9 mouse cellular contexts compared by ENCODE assay signal in genomic region chr10:119294454-119295149, GRCm38 (mm10). TPM values are rescaled to one million over a fixed set of nuclear protein-coding genes. Genes with fewer than 3 reads are reported as not detected.
DNase-seq lines count a peak whose midpoint lies in the region; ATAC-seq lines count a peak whose summit lies in the region.
"Had no signal": no experiment of that assay in that cellular context is flagged by ENCODE, and none has a peak within 500 bp of the region (broad histone marks: within the 10 kb centered on the region; RNA-seq: fewer than 3 reads in every experiment).

No protein-coding gene starts in this region.

- H3K9me3 ChIP-seq in midbrain, embryonic 12.5 days, result no peaks in the 10 kb centered on the region
- no peaks in the 10 kb centered on the region for H3K9me3 ChIP-seq in midbrain, embryonic 13.5 days
- H3K9me3 ChIP-seq: limb, embryonic 12.5 days had no signal

- no peak for ATAC-seq in cerebellum, adult (ENCODE audit: insufficient number of reproducible peaks, low FRiP score, low TSS enrichment)
- ATAC-seq in midbrain, embryonic 12.5 days (ENCODE audit: low FRiP score, low read depth), result peak; percentile 34; the same call in 1 of the 2 replicates
- no peak for ATAC-seq in midbrain, embryonic 13.5 days

- WGBS in midbrain, embryonic 12.5 days, result 59% methylated on average over 14 of the region's 14 CpGs
- WGBS in midbrain, embryonic 13.5 days, result 56% methylated on average over 14 of the region's 14 CpGs

- no peak overlapping the region for H3K4me2 ChIP-seq in midbrain, embryonic 12.5 days (replicated peaks)
- H3K4me2 ChIP-seq in midbrain, embryonic 13.5 days (replicated peaks), result no peak overlapping the region
- H3K4me2 ChIP-seq: limb, embryonic 12.5 days had no signal

- H3K4me3 ChIP-seq in midbrain, embryonic 12.5 days, result no peak overlapping the region
- no peak overlapping the region for H3K4me3 ChIP-seq in midbrain, embryonic 13.5 days (replicated peaks)
- H3K4me3 ChIP-seq: limb, embryonic 12.5 days had no signal

- no peak overlapping the region for H3K27ac ChIP-seq in midbrain, embryonic 12.5 days (replicated peaks)
- H3K27ac ChIP-seq in midbrain, embryonic 13.5 days, result no peak overlapping the region
- H3K27ac ChIP-seq: limb, embryonic 12.5 days had no signal

- no peaks in the 10 kb centered on the region for H3K4me1 ChIP-seq in midbrain, embryonic 12.5 days
- 0 out of 2 replicates have a peak, but pooled peaks cover 4% of the 10 kb centered on the region for H3K4me1 ChIP-seq in midbrain, embryonic 13.5 days (replicated peaks)
- H3K4me1 ChIP-seq: limb, embryonic 12.5 days had no signal

- DNase-seq in cerebellum, adult 18-20 months, result peak; percentile 7 to 10
- peak; percentile 1 for DNase-seq in c-Kit-positive CD71-positive TER-119-positive erythroid progenitor cells, embryonic 14.5 days (ENCODE audit: low spot score)
- peak; percentile 37 for DNase-seq in heart, postnatal 4 days
- DNase-seq in left cerebral cortex, postnatal 4 days, result peak; percentile 54
- peak; percentile 6 to 17 for DNase-seq in right cerebral cortex, postnatal 36 days (ENCODE audit: low spot score in 2 of 2)

- H3K27me3 ChIP-seq in midbrain, embryonic 12.5 days, result no peaks in the 10 kb centered on the region
- no peaks in the 10 kb centered on the region for H3K27me3 ChIP-seq in midbrain, embryonic 13.5 days
- H3K27me3 ChIP-seq: limb, embryonic 12.5 days had no signal

- no peaks in the 10 kb centered on the region for H3K36me3 ChIP-seq in midbrain, embryonic 12.5 days
- no peaks in the 10 kb centered on the region for H3K36me3 ChIP-seq in midbrain, embryonic 13.5 days
- H3K36me3 ChIP-seq: limb, embryonic 12.5 days had no signal

- no peak overlapping the region for H3K9ac ChIP-seq in midbrain, embryonic 12.5 days (replicated peaks)
- H3K9ac ChIP-seq in midbrain, embryonic 13.5 days (replicated peaks), result no peak overlapping the region
- H3K9ac ChIP-seq: limb, embryonic 12.5 days had no signal

- intact Hi-C loops in left cerebral cortex, postnatal 4 days (cut with DNase I), result no loop called here

RNA-seq across cellular contexts. Expression of gene Cand1, which starts 54.7 kb away (rescaled TPM):
- 100 and 114 TPM in 2 replicates for polyA plus RNA-seq in midbrain, embryonic 12.5 days (2016; fragmentation: Nextera tagmentation; extraction: Ambion mirVana)
- polyA plus RNA-seq in midbrain, embryonic 13.5 days (2015; fragmentation: Nextera tagmentation; extraction: Ambion mirVana), result 46.2 and 55.9 TPM in 2 replicates
- total RNA-seq in heart, postnatal 4 days (2021), result 10 to 100 TPM; 85.4 to 89.8 TPM
- total RNA-seq in left cerebral cortex, postnatal 4 days (2021), result 100 to 1,000 TPM; 145 to 162 TPM

Comparison
In these comparisons a context has a peak if more than half of its experiments do, and no peak if none do; other contexts are left out.
1. DNase-seq: peak in every context shown above with its lines; median percentile 54 in left cerebral cortex, postnatal 4 days; 37 in heart, postnatal 4 days; 12 in right cerebral cortex, postnatal 36 days; 8 in cerebellum, adult 18-20 months; 1 in c-Kit-positive CD71-positive TER-119-positive erythroid progenitor cells, embryonic 14.5 days.